Mouse (Mus musculus) brain, embryonic 14.5 days (tissue): ENCODE measurements around the gene Spats2l.

Source experiments
- CTCF ChIP-seq: fragments of 200-500 bp; IDR thresholded peaks from 2 replicates; pipeline ENCODE4 v1.5.1; 2012; ENCODE audit warnings: inconsistent platforms, mild to moderate bottlenecking, moderate library complexity, borderline replicate concordance; ENCODE audit not compliant: insufficient read depth, insufficient read length; ENCODE audit errors: extremely low read depth
- POLR2A ChIP-seq: fragments of 200-500 bp; IDR thresholded peaks from 2 replicates; pipeline ENCODE4 v1.6.1; 2012; ENCODE audit warnings: mild to moderate bottlenecking, inconsistent platforms, borderline replicate concordance; ENCODE audit not compliant: poor library complexity, insufficient read depth, insufficient read length, severe bottlenecking; ENCODE audit errors: extremely low read depth

GRCm38 (mm10) chr1:57835128-57835527, 61.2 kb downstream of the Spats2l start:
- TF ChIP-seq CTCF (no peak), POLR2A (no peak)
